Mouse (Mus musculus) monocyte, adult 5-6 weeks (primary cell): ENCODE results near the gene Smim24. TPM values are rescaled to one million over a fixed set of nuclear protein-coding genes. Genes with fewer than 3 reads are reported as not detected.

Experiments
- ATAC-seq: fragments of 153-309, 156-312 bp; replicated peaks from 2 replicates; pipeline ENCODE4 v1.8.0; 2017; ENCODE audit warnings: mild to moderate bottlenecking; ENCODE audit not compliant: low TSS enrichment, insufficient number of reproducible peaks, severe bottlenecking, poor library complexity, low FRiP score
- total RNA-seq: library from RNA; stranded (forward); fragments of 200-1000, 200-491, 200-594 nt; gene quantifications from 3 replicates; pipeline ENCODE4 v1.2.3, GENCODE M21; 2017

The Smim24 gene
- total RNA-seq, 1 experiment from 2014 or later: 3.9 TPM

GRCm38 (mm10) chr10:81416581-81417226 lies 23.9 kb downstream of the Smim24 start:
- no peak for ATAC-seq

DNA sequence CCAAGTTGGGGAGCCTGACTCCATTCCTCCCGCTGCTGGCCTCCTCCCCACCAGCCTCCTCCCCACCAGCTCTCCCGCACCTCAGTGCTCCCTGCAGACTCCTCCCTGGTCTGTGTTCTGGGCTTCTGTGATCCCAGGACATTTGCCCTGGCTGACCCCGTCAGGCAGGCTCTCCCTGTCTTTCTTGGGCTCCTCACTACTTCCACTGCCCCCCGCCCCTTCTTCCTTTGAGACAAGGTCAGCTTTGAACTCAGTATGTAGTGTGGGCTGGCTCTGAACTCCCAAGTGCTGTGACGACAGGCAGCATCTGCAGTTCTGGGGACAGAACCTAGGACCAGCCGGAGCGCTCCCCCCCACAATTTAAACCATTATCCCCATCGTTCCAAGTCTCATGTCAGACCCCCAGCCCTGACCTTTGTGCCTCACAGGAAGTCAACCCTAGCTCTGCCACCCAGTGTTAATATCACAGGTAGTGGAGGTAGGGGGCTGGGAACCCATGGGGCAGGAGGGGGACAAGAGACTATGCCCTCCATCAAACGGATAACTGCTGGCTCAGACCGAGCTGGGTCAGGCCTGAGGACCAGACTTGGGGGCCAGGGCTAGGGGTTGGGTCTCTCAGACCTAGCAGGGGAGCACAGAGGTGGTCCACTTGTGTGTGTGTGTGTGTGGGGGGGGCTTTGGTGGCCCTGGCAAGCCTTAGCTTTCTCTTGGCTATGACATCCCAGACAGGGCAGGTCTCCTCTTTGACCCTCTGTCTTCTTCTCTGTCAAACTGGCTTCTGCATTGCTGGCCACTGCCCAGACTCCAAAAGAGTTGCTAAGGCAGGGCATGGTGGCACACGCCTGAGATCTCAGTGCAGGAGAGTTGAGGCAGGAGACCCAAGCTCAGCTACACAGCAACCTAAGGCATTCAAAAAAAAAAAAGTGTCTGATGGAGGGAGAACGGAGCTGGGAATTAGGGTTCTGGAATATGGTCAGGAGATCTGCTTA lies 24.7 kb downstream of the Smim24 start:
- ATAC-seq: no peak

GRCm38 (mm10) chr10:81418216-81419070 lies 25.6 kb downstream of the Smim24 start:
- no peak for ATAC-seq

DNA sequence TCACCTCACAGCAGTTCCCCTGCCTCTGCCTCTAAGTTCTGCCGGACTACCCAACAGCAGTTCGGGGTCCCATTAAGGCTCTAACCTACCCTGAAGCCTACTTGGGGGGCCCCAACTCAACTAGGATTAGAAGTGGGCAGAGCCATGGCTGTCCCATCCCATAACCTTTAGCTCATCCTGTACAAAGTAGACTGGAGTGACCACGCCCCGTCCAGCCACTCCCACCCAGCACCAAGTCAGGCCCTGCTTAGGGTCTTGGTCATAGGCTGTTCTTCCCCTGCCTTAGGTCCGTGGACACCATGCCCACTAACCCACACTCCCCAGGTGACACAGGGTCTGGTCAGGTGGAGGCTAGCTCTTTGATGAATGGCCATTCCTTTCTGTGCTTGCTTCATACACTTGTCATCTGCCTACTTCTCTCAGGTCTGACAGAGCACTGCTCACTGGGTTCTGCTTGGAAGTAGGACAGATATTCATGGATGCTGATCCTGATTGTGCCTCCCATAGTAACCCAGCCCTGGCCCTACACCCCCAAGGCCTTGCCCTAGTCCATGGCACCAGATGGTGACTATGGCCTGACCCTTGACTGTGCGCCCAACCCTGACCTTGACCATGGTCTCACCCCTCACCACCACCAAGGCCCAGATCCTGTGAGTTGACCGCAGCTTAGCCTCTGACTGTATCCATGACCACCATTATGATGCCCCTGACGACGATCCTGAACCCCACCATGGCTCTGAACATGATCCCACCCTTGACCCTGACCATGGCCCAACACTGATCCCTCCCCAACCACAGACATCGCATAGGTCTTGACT lies 26.5 kb downstream of the Smim24 start:
- no peak for ATAC-seq

DNA sequence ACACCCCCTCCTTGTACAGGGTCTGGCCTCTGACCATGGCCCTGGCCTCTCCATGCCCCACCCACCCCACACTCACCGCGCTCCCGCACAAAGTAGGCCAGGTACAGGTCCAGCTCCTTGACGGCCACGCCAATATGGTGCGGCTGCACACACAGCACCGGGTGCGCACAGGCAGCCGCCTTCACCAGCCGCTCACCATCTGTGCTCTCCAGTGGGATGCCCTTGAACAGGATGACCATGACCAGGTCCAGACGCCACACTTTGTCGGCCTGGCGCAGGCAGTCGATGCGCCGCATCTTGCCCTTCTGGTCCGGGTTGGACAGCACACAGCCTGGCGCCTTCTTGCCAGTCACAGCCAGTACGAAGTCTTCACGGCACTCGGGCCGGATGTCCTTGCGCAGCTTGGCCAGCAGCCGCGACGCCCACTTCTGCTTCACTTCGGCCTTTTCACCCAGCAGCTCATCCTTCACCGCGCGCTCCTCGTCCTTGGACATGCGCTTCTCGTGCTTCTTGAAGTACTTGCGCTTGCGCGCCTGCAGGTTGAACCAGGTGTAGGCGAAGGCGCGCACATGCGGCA lies 27.4 kb downstream of the Smim24 start:
- no peak for ATAC-seq

DNA sequence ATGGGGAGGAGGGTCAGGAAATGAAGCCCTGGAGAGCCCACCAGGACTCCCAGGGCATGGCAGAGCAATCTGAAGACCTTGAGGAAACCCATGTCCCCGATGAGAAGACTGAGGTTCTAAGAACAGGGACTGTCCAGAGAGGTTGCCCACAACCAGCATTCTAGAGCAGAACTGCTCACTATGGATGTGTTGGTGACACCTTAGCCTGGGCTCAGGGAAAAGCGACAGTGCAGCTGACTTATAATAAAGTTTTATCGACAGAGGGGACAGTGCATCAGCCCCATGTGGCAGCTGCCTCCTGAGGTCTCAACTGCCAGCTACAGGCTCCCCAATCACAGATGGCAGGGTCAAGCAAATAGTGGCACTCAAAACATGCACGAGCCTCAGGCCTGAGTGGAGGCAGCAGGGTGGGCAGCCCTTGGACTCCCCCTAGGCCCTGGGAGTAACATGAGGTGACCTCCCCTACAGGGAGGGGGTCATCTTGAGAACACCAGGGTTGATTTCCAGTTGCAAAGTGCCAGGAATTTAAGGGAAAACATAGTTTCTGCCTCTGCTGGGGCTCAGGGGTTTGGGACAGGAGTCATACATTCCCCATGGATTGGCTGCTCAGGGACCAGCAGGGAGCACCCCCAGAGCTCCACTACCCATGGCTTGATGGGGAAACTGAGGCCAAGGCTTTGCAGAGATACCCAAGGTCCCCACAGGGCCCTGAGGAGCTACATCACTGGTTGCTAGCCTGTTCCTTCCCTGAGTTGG lies 28.4 kb downstream of the Smim24 start:
- no peak for ATAC-seq

GRCm38 (mm10) chr10:81421797-81422100 lies 28.9 kb downstream of the Smim24 start:
- ATAC-seq: no peak

DNA sequence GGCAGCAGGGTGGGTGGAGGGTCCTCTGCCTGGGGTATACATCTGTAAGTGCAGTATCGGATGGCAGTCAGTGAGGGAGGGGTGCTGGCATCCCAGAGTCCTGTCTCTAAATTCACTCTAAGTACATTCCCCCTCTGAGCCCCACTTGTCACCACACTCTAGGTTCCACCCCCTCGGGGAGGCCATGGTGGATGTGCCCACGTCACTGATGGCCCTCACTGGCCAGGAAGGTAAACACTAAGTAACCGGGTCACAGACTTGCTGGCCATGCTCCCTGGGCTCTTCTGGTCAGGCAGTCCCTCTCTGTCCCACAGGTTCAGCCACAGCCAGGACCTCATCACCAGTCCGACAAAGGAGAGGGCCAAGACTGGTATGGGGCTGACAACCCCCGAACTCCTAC lies 29.3 kb downstream of the Smim24 start:
- no peak for ATAC-seq

- ATAC-seq: no peak
Observed at GRCm38 (mm10) chr10:81422661-81423217, 29.9 kb downstream of the Smim24 start.

GRCm38 (mm10) chr10:81423476-81424245 lies 30.8 kb downstream of the Smim24 start:
- no peak for ATAC-seq

DNA sequence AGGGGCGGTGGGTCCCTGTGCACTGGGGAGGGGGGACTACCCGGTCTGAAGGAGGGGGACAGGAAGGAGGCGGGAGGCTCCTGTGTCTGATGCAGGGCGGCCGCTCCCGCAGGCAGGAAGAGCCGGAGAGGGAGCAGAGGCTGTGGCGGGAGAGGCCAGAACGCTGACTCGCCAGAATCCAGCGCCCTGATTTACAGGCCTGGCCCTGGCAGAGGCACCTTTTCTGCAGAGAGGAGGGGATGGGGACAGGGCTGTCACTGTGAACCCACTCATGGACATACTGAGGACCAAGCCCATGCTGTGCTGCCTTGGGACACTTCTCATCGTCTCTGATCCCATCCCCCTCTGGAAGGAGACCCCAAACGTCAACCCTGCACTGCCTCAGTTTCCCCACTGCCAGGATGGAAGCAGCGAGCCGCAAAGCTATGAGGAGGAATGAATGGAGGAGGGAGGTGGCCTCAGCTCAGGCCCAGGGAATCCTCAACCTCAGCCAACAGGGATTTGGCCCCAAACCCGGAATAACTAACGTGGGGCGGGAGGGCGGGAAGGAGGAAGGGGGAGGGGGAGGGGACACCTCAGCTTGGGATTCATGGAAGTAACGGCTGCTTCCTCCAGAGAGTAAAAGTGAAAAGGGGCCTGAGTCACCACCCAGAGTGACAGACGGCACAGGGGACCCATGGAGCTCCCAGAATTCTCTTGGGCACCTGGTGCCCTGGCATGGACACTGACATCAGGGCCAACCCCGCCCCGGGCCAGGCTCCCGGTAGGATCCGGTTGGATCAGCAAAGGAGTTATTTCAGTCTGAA lies 31.6 kb downstream of the Smim24 start:
- no peak for ATAC-seq

DNA sequence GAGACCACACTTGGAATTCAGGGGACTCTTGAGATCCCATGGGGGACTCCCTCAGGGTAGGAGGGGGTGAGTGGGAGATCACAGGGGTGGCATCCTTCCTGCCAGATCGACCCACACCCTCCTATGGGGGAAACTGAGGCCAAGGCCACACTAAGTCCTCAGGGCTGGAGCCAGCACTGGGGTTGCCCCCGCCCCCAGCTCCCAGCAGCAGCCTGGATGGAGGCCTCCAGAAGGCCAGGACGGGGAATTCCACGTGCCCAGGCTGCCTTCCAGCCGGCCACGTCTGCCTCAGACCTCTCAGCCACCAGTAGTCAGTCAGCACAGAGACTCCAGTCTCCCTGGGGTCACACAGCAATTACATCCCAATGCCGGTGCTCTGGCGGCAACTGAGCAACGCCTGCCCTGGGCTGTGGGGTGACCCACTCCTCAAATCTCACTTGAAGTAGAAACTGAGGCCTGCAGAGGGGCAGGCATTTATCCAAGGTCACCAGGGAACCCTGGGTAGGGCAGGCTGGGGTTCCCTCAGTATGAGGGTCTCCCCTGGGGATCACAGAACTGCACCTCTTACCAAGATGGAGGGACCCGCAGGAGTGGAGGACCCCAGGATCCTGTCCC lies 32.5 kb downstream of the Smim24 start:
- no peak for ATAC-seq

DNA sequence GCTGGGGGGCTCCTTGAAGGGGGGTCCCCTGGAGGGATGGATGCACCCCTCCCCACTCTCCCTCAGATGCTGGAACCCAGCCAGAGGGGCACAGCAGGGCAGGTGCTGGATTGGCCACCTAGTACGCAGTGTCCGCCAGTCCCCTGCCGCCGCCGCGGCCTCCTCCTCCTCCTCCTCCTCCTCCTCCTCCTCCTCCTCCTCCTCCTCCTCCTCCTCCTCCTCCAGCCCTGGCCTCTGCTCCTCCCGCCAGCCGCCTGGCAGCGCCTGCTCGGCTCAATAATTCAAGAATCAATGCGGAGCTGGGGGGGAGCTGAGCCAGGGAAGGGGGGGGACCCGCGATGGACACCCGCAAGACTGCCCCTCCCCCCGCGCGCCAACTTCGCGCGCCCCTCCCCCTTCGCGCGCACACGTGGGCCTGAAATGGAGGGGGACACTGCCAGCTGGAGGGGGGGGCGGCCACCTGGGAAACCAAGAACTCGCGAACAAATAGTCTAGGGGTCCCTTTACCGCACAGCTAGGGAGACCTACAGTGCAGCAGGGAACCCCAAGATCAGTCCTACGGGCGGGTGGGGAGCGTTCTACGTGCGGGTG lies 33.3 kb downstream of the Smim24 start:
- no peak for ATAC-seq

DNA sequence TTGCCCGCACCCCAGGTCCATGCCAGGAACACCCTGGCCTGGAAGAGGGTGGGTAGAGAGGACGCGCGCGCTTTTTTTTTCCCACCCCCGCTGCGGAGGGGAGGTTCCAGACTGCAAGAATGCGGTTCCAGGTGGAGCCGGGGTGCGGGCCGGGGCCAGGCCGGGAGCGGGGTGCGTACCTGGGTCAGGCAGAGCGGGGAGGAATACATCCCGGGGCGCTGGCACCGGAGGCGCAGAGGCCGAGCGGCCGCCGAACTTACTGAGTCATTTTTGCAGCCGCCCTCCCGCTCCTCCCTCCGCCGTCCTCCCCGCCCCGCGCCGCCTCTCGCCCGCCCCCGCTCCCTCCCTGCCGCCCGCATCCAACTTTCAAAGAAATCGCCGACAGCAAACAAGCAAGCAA lies 34.0 kb downstream of the Smim24 start:
- no peak for ATAC-seq

GRCm38 (mm10) chr10:81427327-81427726 lies 34.5 kb downstream of the Smim24 start:
- ATAC-seq: no peak
